Mouse (Mus musculus) splenic B cell, adult 2 months (primary cell): ENCODE measurements around the gene Ado.

Experiments used
- DNase-seq: peaks from one replicate; pipeline ENCODE4 v3.0.0-alpha.2; 2011; ENCODE audit warnings: low read depth, low spot score
- H3K27me3 ChIP-seq: 2 replicates; pipeline ENCODE4 v1.6.1; 2012; ENCODE audit warnings: mild to moderate bottlenecking, low read length, moderate library complexity, mixed read lengths; ENCODE audit not compliant: control insufficient read depth, poor library complexity, insufficient read depth, severe bottlenecking
- H3K36me3 ChIP-seq: 2 replicates; pipeline ENCODE4 v1.6.1; 2012; ENCODE audit warnings: mild to moderate bottlenecking, low read length, moderate library complexity, mixed read lengths; ENCODE audit not compliant: control insufficient read depth, poor library complexity, insufficient read depth, severe bottlenecking

Ado gene

DNA sequence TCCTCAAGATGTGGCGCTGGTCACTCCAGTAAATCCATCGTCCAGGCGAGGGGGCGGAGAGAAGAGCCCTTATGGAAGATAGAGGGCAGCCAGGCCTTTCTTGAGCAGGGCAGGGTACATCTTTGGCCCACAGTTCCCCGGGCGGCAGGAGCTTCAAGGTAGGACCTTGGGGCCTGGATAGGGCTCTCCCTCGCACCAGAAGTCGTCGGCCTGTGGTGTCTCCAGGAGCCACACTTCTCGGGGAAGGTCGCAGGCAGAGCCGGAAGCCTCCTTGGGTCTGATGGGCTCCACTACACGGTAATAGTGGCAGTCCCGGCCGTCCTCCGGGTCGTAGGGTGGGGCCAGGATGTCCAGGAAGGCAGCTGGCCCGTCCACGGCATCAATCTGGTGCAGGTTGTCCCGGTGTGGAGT, 900 bp downstream of the Ado start:
- peaks cover 2% of the 10 kb centered on the region; the same call in 1 of the 2 replicates for H3K36me3 ChIP-seq
- no peaks in the 10 kb centered on the region for H3K27me3 ChIP-seq
- no peak for DNase-seq

- Histone ChIP-seq H3K36me3 (no peaks in the 10 kb centered on the region), H3K27me3 (no peaks in the 10 kb centered on the region)
- no peak for DNase-seq
Measured at GRCm38 (mm10) chr10:67540591-67540990, 8.2 kb downstream of the Ado start.

GRCm38 (mm10) chr10:67539401-67539730, 9.4 kb downstream of the Ado start:
- H3K36me3 ChIP-seq = no peaks in the 10 kb centered on the region
- H3K27me3 ChIP-seq = no peaks in the 10 kb centered on the region
- DNase-seq = no peak

GRCm38 (mm10) chr10:67538585-67539400, 10.0 kb downstream of the Ado start:
- H3K27me3 ChIP-seq = no peaks in the 10 kb centered on the region
- peak; percentile 43 for DNase-seq
- no peaks in the 10 kb centered on the region for H3K36me3 ChIP-seq

DNA sequence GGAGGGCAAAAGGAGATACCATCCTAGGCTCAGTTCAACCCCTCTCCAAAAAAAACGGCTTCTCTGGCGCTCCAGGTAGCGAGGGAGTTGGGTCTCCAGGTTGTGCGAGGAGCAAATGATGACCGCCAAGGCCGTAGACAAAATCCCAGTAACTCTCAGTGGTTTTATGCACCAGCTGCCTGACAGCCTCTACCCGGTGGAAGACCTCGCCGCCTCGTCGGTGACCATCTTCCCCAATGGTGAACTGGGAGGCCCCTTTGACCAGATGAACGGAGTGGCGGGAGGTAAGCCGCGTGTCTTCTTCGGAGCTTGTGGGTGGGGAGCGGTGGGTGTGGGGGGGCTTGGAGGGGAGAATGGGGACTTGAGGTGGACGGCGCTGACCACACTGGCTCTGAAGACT, 10.6 kb downstream of the Ado start:
- no peaks in the 10 kb centered on the region for H3K36me3 ChIP-seq
- peak; percentile 31 for DNase-seq

GRCm38 (mm10) chr10:67537151-67537994, 11.4 kb downstream of the Ado start:
- no peaks in the 10 kb centered on the region for H3K36me3 ChIP-seq
- H3K27me3 ChIP-seq = no peaks in the 10 kb centered on the region
- DNase-seq = peak; percentile 96

More for the DNA sequence above, 10.6 kb downstream of the Ado start:
- H3K27me3 ChIP-seq = no peaks in the 10 kb centered on the region

DNA sequence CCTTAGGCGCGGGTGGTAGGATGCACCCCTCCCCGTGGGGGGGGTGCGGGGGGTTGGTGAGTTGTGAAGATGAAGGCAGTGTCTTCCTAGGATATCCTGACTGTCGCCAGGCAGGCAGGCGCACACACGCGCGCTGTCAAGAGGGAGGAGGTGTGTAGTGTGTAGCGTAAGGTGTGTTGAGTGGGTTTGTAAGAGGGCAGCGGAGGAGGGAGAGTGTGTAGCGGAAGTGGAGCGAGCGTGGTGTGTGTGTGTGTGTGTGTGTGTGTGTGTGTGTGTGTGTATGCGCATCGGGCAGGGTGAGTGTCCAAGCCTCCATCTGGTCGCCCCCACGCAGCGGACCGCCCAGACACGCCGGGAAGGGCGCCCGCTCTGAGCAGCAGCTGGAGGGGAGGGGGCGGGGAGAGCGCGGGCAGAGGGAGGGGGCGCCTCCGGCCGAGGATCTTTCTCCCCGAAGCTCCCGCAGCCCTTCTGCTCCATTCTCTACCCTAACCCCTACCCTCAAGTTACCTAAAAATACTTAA, 12.1 kb downstream of the Ado start:
- Histone ChIP-seq H3K36me3 (no peaks in the 10 kb centered on the region), H3K27me3 (no peaks in the 10 kb centered on the region)
- peak; percentile 69 for DNase-seq

DNA sequence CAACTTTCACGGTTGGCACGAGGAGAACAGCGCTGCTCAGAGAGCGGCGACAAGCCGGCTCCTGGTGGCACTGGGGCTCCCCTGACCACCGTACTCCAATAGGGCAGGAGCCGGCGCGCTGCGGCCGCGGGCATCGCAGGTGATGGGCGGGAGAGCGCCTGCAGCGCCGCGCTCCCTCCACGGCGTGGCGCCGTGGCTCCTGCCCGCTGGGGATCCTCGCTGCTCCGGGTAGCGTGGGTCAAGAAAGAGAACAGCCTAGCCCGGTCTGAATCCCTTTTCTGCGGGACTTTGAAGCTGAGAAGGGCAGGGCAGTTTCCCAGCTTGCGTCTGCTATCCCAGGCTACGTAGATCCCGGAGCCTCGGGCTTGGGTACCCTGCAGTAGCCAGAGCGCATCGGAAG, 12.8 kb downstream of the Ado start:
- Histone ChIP-seq H3K36me3 (no peaks in the 10 kb centered on the region), H3K27me3 (no peaks in the 10 kb centered on the region)
- DNase-seq = peak; percentile 85

GRCm38 (mm10) chr10:67535256-67535655, 13.5 kb downstream of the Ado start, which contains the start of gene Egr2:
Egr2 (plus strand) TSS chr10:67535475.
- no peaks in the 10 kb centered on the region for H3K27me3 ChIP-seq
- H3K36me3 ChIP-seq = no peaks in the 10 kb centered on the region
- peak; percentile 52 for DNase-seq

DNA sequence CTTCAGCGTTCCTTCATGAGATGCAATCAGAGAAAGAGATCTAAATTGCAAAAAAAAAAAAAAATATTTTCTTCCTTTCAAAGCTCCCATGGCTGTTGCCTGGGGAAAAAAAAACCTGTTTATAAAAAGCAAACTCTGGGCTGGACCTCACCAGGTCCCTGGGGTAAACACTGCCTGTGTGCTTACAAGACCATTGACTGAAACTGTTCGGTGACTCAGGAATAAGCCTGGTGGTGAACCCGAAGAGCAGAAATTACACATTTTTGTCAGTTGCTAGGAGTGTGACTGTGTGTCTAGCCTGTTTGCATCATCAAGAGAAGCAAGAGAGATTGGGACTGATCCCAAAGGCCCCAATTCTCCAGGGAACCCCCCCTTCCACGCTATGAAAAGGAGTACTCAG, 19.0 kb downstream of the Ado start:
- H3K36me3 ChIP-seq = no peaks in the 10 kb centered on the region
- no peaks in the 10 kb centered on the region for H3K27me3 ChIP-seq
- DNase-seq = no peak

GRCm38 (mm10) chr10:67526435-67526834, 22.3 kb downstream of the Ado start:
- Histone ChIP-seq H3K27me3 (no peaks in the 10 kb centered on the region), H3K36me3 (no peaks in the 10 kb centered on the region)
- DNase-seq = no peak

DNA sequence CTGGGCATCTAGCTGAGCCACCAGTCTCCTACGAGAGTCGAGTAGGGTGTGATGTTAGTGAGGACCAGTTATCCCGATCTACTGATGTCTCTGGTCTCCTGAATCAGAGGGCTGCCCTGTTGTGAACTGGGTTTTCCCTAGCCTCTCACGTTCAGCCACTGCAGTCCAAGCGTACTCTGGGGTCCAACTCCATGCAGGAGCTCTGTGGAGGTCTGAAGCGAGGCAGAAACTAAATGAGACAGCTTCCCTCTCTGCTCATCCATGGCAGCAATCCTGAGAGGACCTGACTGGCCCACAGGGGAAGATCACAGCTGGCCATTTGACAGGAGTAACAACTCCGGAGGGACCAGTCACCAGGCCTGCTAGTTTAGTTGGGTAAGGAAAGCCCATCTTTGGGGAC, 24.1 kb downstream of the Ado start:
- H3K36me3 ChIP-seq = no peaks in the 10 kb centered on the region
- no peaks in the 10 kb centered on the region for H3K27me3 ChIP-seq
- DNase-seq = no peak

DNA sequence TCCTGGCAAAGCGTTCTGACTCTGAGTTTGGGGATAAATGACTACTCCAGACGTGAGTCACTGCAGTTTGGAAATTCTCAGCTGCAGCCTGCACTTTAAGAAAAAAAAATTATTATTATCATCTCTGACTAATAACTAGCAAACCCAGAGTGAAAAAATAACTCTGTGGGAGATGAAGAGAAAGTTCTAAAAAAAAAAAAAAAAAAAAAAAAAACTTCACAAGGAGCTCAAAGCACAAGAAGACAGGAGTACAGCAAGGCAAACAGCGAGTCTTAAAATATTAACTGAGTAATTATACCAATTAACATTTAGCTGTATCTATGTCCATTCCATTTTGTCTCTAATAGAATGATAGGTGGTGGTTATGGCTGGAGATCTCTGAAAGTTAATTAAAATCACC, 24.6 kb downstream of the Ado start:
- no peak for DNase-seq
- no peaks in the 10 kb centered on the region for H3K27me3 ChIP-seq
- H3K36me3 ChIP-seq = no peaks in the 10 kb centered on the region

GRCm38 (mm10) chr10:67518733-67519132, 30.0 kb downstream of the Ado start:
- Histone ChIP-seq H3K27me3 (no peaks in the 10 kb centered on the region), H3K36me3 (no peaks in the 10 kb centered on the region)
- no peak for DNase-seq

GRCm38 (mm10) chr10:67512871-67513270, 35.9 kb downstream of the Ado start:
- no peak for DNase-seq
- H3K36me3 ChIP-seq = no peaks in the 10 kb centered on the region
- no peaks in the 10 kb centered on the region for H3K27me3 ChIP-seq
